Mouse (Mus musculus): ENCODE measurements at regions not wholly inside any gene's neighbourhood (a gene's known extent, or its start where the extent isn't known, plus 50 kb on each side); places are given as distances from the start of the nearest gene placed in this dataset.

DNA sequence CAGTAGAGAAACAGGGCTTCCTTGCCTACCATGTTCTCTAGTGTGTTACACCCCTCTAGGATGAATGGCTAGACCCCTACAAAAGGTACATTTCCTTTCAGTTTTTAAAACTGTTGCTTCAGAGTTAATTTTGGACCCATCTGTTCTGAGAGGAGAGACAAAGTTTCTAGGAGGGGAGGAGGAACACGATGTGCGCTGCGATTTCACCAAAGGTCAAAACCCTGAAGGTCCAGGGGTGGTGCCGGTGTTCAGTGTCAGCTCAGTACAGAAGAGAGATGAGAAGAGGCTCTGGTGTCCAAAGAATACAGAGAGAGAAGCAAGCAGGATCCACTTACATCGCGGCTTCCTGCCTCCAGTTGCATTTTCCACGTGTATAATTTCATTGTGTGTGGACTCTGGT, 89.4 kb upstream of the Col1a2 start:
- DNase-seq (ENCODE audit: low spot score) = no peak
- H3K27me3 ChIP-seq (ENCODE audit: low read depth, poor library complexity, severe bottlenecking) = no peaks in the 10 kb centered on the region
- H3K36me3 ChIP-seq = no peaks in the 10 kb centered on the region
- H3K27ac ChIP-seq (replicated peaks) = no peak overlapping the region
- no peaks in the 10 kb centered on the region for H3K9me3 ChIP-seq (replicated peaks)
- no peak overlapping the region for H3K4me3 ChIP-seq
- H3K4me1 ChIP-seq = no peaks in the 10 kb centered on the region; the same call in 1 of the 2 replicates
- WGBS = 78% methylated on average over 7 of the region's 7 CpGs

DNA sequence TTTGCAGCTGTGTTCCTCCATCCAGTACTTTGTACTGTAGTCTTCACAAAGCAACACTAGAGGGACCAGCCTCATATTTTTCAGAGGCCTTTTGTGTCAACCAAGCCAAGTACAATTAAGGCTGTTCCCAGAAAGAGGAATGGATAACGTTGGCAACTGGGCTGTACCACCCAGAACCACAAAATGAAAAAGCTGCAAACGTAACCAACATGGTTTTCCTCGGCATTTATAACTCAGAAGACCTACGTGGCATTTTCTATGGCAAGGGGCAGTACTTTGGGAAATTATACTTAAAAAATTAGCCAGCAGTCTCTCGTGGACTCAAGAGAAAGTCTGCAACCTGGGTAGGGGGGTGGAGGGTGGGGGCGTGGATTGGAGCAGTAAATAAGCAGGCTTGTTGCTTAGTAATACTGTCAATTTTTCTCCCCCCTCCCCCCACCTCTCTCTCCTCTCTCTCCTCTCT, 87.3 kb upstream of the Col1a2 start:
- no peaks in the 10 kb centered on the region for H3K27me3 ChIP-seq (ENCODE audit: low read depth, poor library complexity, severe bottlenecking)
- H3K9me3 ChIP-seq (replicated peaks) = no peaks in the 10 kb centered on the region
- H3K36me3 ChIP-seq = no peaks in the 10 kb centered on the region
- H3K4me3 ChIP-seq = no peak overlapping the region
- no peaks in the 10 kb centered on the region; the same call in 1 of the 2 replicates for H3K4me1 ChIP-seq
- no peak for DNase-seq (ENCODE audit: low spot score)
- 41% methylated on average over 6 of the region's 6 CpGs for WGBS
- no peak overlapping the region for H3K27ac ChIP-seq (replicated peaks)

DNA sequence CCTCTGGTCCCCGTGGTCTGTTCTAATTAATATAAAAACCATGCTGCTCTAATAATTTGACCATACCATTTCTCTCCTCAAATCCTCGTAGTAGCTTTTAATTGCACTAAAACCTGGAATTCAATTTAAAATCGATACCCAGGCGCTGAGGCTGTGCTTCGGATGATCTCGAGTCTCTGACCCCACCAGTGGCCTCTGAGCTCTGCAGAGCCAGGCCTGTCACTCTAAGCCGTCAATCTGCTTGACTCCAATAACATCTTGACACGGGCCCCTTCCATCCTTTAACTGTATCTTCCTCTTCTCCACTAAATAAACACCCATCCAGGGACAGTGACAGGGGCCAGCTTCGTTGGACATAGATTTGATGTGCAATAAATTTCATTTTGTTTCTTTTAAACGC, 86.2 kb upstream of the Col1a2 start:
- Histone ChIP-seq H3K9me3 (replicated peaks) (no peaks in the 10 kb centered on the region), H3K4me3 (no peak overlapping the region), H3K4me1 (no peaks in the 10 kb centered on the region; the same call in 1 of the 2 replicates), H3K27me3 (ENCODE audit: low read depth, poor library complexity, severe bottlenecking) (no peaks in the 10 kb centered on the region), H3K27ac (replicated peaks) (no peak overlapping the region), H3K36me3 (no peaks in the 10 kb centered on the region)
- no peak for DNase-seq (ENCODE audit: low spot score)
- WGBS = 64% methylated on average over 10 of the region's 10 CpGs

DNA sequence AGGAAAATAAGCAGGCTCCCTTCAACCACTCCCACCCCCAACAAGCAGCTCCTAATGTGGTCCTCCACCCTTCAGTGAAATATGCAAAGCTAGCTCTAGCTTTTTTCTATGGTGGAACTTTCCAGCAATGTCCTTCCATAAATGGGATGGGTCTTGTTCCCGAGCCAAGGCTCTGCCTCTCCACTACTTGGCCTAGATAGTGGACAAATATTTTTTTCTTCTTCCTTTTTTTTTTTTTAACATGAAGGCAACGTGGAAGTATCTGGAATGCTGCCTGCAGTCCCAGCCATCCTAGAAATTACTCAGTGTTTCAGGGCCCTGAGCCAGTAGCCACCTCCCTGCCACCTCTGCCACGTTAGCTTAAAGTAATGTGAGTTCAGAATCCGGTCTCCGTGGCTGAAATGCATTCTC, 85.7 kb upstream of the Col1a2 start:
- H3K4me3 ChIP-seq = no peak overlapping the region
- DNase-seq (ENCODE audit: low spot score) = no peak
- no peaks in the 10 kb centered on the region for H3K36me3 ChIP-seq
- no peaks in the 10 kb centered on the region for H3K9me3 ChIP-seq (replicated peaks)
- 85% methylated on average over 5 of the region's 5 CpGs for WGBS
- no peaks in the 10 kb centered on the region for H3K27me3 ChIP-seq (ENCODE audit: low read depth, poor library complexity, severe bottlenecking)
- H3K4me1 ChIP-seq = no peaks in the 10 kb centered on the region; the same call in 1 of the 2 replicates
- no peak overlapping the region for H3K27ac ChIP-seq (replicated peaks)

DNA sequence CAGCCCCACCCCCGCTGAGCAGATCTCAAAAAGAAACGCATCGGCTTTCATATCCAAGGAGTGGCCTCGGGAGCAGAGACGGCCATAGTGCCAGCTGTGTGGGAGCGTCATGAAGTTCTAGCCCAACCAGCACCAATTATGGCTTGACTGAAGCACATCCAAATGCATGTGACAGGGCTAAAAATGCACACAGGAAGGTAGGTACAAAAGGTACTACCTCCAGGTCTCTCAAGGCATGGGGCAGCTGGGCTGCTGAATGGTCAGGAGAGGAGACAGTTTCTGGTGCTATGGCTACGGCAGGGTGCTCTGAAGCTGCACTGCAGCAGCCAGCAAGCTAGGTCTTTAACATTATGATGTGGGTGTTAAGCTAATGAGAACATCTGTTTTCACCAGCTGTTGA, 83.1 kb upstream of the Col1a2 start:
- Histone ChIP-seq H3K27me3 (ENCODE audit: low read depth, poor library complexity, severe bottlenecking) (no peaks in the 10 kb centered on the region), H3K9me3 (replicated peaks) (no peaks in the 10 kb centered on the region), H3K36me3 (no peaks in the 10 kb centered on the region), H3K4me1 (no peaks in the 10 kb centered on the region; the same call in 1 of the 2 replicates), H3K27ac (replicated peaks) (no peak overlapping the region), H3K4me3 (no peak overlapping the region)
- WGBS = 90% methylated on average over 7 of the region's 7 CpGs
- no peak for DNase-seq (ENCODE audit: low spot score)

DNA sequence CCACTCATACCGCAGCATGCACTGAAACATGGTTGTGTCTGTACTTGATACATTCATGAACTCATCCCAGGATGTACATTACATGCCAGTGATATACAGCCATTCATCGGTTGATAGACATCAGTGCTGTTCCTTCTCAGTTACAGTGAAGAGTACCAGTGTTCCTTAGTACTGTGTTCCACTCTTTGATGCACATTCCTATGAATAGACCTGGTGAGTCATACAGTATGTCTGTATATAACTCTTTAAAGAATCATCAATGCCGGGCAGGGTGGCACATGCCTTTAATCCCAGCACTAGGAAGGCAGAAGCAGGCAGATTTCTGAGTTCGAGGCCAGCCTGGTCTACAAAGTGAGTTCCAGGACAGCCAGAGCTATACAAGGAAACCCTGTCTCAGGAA, 77.5 kb upstream of the Col1a2 start:
- no peaks in the 10 kb centered on the region for H3K36me3 ChIP-seq
- H3K27ac ChIP-seq (replicated peaks) = no peak overlapping the region
- no peak for DNase-seq (ENCODE audit: low spot score)
- H3K4me1 ChIP-seq = no peaks in the 10 kb centered on the region
- no peaks in the 10 kb centered on the region for H3K9me3 ChIP-seq (replicated peaks)
- no peak overlapping the region for H3K4me3 ChIP-seq
- H3K27me3 ChIP-seq (ENCODE audit: low read depth, poor library complexity, severe bottlenecking) = no peaks in the 10 kb centered on the region
- 94% methylated on average over 4 of the region's 4 CpGs for WGBS

DNA sequence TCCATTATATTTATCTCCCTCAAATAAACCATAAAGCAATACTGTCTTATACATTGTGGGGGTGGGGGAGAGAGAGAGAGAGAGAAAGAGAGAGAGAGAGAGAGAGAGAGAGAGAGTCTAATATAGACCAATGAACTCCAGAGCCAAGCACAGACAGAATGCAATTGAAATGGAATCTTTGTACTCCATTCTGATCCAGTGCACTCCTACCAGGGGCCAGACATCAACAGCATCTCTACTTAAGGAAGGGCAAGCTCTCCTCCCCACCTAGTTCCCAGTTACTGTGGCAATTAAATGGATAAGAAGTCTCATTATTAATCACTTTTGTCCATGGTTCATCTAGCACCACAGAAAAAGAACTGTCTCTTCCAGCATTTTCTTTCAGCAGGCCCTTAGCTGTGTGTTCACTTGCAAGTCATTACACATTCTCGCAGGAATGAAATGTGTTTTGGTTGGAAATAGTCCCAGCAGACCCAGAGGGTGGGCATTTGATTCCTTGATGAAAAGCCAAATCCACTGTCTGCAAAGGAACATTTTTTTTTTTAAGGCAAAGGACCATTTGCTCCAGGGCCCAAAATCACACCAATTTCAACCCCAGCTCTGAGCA, 73.8 kb upstream of the Col1a2 start:
- Histone ChIP-seq H3K27me3 (ENCODE audit: low read depth, poor library complexity, severe bottlenecking) (no peaks in the 10 kb centered on the region), H3K27ac (replicated peaks) (no peak overlapping the region), H3K4me1 (no peaks in the 10 kb centered on the region), H3K4me3 (no peak overlapping the region), H3K9me3 (replicated peaks) (no peaks in the 10 kb centered on the region), H3K36me3 (no peaks in the 10 kb centered on the region)
- WGBS = 85% methylated on average over 1 of the region's 1 CpGs
- no peak for DNase-seq (ENCODE audit: low spot score)

DNA sequence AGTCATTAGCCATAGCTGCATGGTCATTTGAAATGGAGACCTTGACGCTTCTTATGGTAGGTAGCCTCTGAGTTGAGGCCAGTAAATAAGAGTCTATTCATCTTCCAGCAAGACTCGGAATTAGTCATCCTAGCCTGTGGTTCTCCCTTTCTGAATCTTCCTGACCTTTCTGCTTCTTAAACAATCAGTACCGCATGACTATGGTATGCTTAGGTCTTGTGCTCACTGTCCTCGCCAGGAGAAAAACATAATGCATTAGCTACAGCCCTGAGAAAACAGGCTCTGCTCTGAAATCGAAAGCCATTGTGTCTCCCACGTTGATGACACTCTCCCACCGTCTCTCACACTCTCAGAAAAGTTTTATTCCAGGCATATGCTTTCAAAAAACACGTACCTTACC, 72.4 kb upstream of the Col1a2 start:
- H3K4me3 ChIP-seq = no peak overlapping the region
- no peaks in the 10 kb centered on the region for H3K9me3 ChIP-seq (replicated peaks)
- DNase-seq (ENCODE audit: low spot score) = no peak
- WGBS = 86% methylated on average over 8 of the region's 8 CpGs
- no peak overlapping the region for H3K27ac ChIP-seq (replicated peaks)
- no peaks in the 10 kb centered on the region for H3K27me3 ChIP-seq (ENCODE audit: low read depth, poor library complexity, severe bottlenecking)
- H3K4me1 ChIP-seq = no peaks in the 10 kb centered on the region
- no peaks in the 10 kb centered on the region for H3K36me3 ChIP-seq

DNA sequence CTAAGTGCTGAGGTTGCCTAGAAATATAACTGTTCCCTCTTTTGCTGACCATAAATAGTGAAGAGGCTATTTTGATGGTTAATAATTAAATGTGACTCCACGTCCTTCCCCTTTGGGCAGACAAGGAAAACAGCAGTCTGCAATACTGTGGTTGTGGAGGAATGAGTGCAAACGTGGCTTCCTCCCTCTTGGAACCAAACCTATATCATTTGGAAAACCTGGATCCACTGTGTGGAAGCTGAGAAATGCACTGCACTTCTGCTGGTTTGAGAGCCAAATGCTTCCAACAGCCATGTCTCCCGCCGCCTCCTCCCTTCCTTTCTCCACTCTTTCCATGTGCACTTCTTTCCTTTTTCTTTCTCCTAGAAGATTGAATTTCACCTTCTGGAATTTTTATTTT, 68.2 kb upstream of the Col1a2 start:
- Histone ChIP-seq H3K4me1 (no peaks in the 10 kb centered on the region), H3K4me3 (no peak overlapping the region), H3K27me3 (ENCODE audit: low read depth, poor library complexity, severe bottlenecking) (no peaks in the 10 kb centered on the region), H3K9me3 (replicated peaks) (no peaks in the 10 kb centered on the region), H3K27ac (replicated peaks) (no peak overlapping the region), H3K36me3 (no peaks in the 10 kb centered on the region)
- no peak for DNase-seq (ENCODE audit: low spot score)
- 72% methylated on average over 4 of the region's 4 CpGs for WGBS

DNA sequence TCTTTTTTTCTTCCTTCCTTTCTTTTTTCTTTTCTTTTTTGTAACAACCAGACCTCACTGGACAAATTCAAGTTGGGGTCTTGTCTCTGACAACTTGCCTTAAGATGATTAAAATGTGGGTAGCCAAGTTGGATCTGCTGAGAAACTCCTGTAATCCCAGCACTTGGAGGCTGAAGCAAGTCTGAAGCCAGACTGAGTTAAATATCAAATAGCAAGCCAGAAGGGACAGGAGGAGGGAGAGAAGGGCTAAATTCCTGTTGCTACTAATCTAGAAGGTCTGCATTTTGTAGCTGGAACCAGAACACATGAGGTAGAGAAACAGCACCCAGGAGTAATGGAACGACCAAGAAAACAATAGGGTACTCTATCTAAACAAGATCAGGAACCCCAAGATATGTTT, 67.7 kb upstream of the Col1a2 start:
- H3K27me3 ChIP-seq (ENCODE audit: low read depth, poor library complexity, severe bottlenecking) = no peaks in the 10 kb centered on the region
- no peak overlapping the region for H3K4me3 ChIP-seq
- DNase-seq (ENCODE audit: low spot score) = no peak
- H3K36me3 ChIP-seq = no peaks in the 10 kb centered on the region
- H3K27ac ChIP-seq (replicated peaks) = no peak overlapping the region
- 72% methylated on average over 1 of the region's 1 CpGs for WGBS
- no peaks in the 10 kb centered on the region for H3K9me3 ChIP-seq (replicated peaks)
- H3K4me1 ChIP-seq = no peaks in the 10 kb centered on the region

DNA sequence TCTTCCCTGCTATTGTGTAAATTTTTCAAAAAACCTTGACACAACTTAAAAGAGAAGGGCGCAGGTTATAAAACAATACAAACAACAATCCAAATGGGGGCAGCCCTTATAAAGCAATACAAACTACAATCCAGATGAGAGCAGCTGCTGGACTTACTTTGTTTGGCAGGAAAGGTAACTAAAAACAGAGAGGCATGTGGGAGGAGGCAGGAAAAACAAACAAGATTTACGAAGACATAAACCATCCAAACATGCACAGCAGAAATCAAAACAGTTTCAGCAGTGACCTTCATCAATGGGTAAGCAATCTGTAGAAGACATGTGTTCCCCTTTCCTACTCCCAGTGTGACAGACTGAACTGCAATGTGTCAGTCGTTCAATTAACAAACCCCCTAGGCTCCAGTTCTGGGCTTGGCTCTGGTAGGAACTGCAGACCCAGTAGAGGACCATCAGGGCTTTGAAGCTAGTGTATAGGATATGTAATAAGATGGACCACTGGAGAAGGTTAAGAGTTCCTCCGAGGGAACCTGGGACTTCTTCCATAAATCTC, 62.9 kb upstream of the Col1a2 start:
- Histone ChIP-seq H3K4me3 (no peak overlapping the region), H3K27ac (replicated peaks) (no peak overlapping the region), H3K27me3 (ENCODE audit: low read depth, poor library complexity, severe bottlenecking) (no peaks in the 10 kb centered on the region), H3K36me3 (no peaks in the 10 kb centered on the region), H3K4me1 (peaks cover 5% of the 10 kb centered on the region), H3K9me3 (replicated peaks) (no peaks in the 10 kb centered on the region)
- no peak for DNase-seq (ENCODE audit: low spot score)
- 69% methylated on average over 4 of the region's 4 CpGs for WGBS

DNA sequence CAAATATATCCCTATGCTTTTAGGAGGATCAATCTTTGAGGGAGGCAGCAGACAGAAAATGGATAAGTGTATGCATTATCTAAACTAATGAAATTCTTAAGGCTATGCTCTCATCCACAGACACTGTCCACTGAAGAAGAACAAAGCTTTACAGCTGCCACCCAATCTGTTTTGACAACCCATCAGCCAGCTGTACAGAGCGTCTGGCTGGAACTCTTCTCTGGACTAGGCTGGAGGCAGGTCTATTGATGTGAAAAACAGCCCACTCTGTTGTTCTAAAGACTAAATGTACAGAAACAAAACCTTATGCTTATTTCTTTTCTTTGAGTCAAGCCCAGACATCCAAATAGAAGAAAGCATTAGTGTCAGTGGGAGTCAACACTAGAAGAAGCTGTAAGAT, 58.7 kb upstream of the Col1a2 start:
- H3K9me3 ChIP-seq (replicated peaks) = no peaks in the 10 kb centered on the region
- no peak overlapping the region for H3K27ac ChIP-seq (replicated peaks)
- H3K36me3 ChIP-seq = no peaks in the 10 kb centered on the region
- WGBS = 36% methylated on average over 1 of the region's 1 CpGs
- DNase-seq (ENCODE audit: low spot score) = no peak
- H3K4me1 ChIP-seq = peaks cover 5% of the 10 kb centered on the region
- no peak overlapping the region for H3K4me3 ChIP-seq
- no peaks in the 10 kb centered on the region for H3K27me3 ChIP-seq (ENCODE audit: low read depth, poor library complexity, severe bottlenecking)

DNA sequence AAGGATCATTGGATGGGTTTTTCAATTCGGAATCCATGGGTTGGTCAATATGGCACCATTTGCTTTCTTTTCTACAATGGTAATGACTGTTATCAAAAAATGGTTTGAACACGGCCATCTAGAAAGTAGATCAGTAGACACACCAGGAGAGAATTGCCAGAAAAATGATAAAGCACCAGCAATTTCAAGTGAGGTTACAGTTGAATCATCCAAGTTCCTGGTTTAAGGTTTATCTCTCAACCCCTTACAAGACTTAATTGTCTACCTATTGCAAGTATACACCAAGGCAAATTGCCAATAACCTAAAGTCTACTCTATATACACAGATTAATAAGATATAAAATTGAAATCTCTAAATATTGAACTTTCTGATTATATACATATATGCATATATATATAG, 53.4 kb upstream of the Col1a2 start:
- Histone ChIP-seq H3K9me3 (replicated peaks) (no peaks in the 10 kb centered on the region), H3K4me3 (no peak overlapping the region), H3K4me1 (peaks cover 10% of the 10 kb centered on the region), H3K27ac (replicated peaks) (no peak overlapping the region), H3K27me3 (ENCODE audit: low read depth, poor library complexity, severe bottlenecking) (no peaks in the 10 kb centered on the region), H3K36me3 (no peaks in the 10 kb centered on the region)
- 86% methylated on average over 2 of the region's 2 CpGs for WGBS
- DNase-seq (ENCODE audit: low spot score) = no peak
